Mouse (Mus musculus) forebrain, embryonic 14.5 days (tissue): ENCODE data around the gene 4930402F06Rik. TPM values are rescaled to one million over a fixed set of nuclear protein-coding genes. Genes with fewer than 3 reads are reported as not detected.

ENCODE experiments used
- ATAC-seq: fragments of 200-750 bp; cut with Nextera tagmentation; 2 replicates; pipeline ENCODE4 v1.8.0; 2017; ENCODE audit warnings: mild to moderate bottlenecking, moderate library complexity
- DNase-seq: peaks from one replicate; pipeline ENCODE4 v3.0.0-alpha.2; 2015; ENCODE audit warnings: low spot score
- H3K27ac ChIP-seq: fragments of 300-500 bp; sonication (generic); 2 replicates; pipeline ENCODE4 v1.5.1; 2014; ENCODE audit warnings: low read depth, mild to moderate bottlenecking, control low read depth, low read length, moderate library complexity
- H3K27me3 ChIP-seq: fragments of 300-500 bp; sonication (generic); replicated peaks from 2 replicates; pipeline ENCODE4 v1.6.1; 2014; ENCODE audit warnings: low read length, control low read depth, mixed read lengths; ENCODE audit not compliant: control insufficient read depth, insufficient read depth
- H3K36me3 ChIP-seq: fragments of 300-500 bp; sonication (generic); 2 replicates; pipeline ENCODE4 v1.6.1; 2014; ENCODE audit warnings: low read length, control low read depth; ENCODE audit not compliant: control insufficient read depth, insufficient read depth
- H3K4me1 ChIP-seq: fragments of 300-500 bp; sonication (generic); 2 replicates; pipeline ENCODE4 v1.6.1; 2014; ENCODE audit warnings: antibody characterized with exemption, low read length, control low read depth; ENCODE audit not compliant: control insufficient read depth, insufficient read depth
- H3K4me2 ChIP-seq: fragments of 300-500 bp; sonication (generic); 2 replicates; pipeline ENCODE4 v1.6.1; 2014; ENCODE audit warnings: mild to moderate bottlenecking, control low read depth, low read length
- H3K4me3 ChIP-seq: fragments of 300-500 bp; sonication (generic); 2 replicates; pipeline ENCODE4 v1.5.1; 2014; ENCODE audit warnings: low read depth, low read length, control low read depth
- H3K9ac ChIP-seq: fragments of 300-500 bp; sonication (generic); 2 replicates; pipeline ENCODE4 v1.6.1; 2014; ENCODE audit warnings: mild to moderate bottlenecking, low read length, control low read depth, moderate library complexity
- H3K9me3 ChIP-seq: fragments of 300-500 bp; sonication (generic); replicated peaks from 2 replicates; pipeline ENCODE4 v1.6.1; 2016; ENCODE audit warnings: low read length, control low read depth, mixed read lengths; ENCODE audit not compliant: control insufficient read depth
- WGBS: fragments of 180-500 bp; shearing (Covaris S2); extraction: QIAGEN DNeasy Blood & Tissue Kit; methylation state at CpG from one replicate; pipeline ENCODE4 v1.1.7; 2014; 5-methylcytosine and 5-hydroxymethylcytosine counted together
- polyA plus RNA-seq: library from polyadenylated mRNA; unstranded; fragments of >200 nt; fragmentation: Nextera tagmentation; extraction: Ambion mirVana; gene quantifications from 2 replicates; pipeline ENCODE4 v1.2.1, GENCODE M21; 2014

The 4930402F06Rik gene
- polyA plus RNA-seq, 1 experiment from 2014 or later: not detected

GRCm38 (mm10) chr2:35437796-35438195 lies 40.8 kb upstream of the 4930402F06Rik start:
- Histone ChIP-seq H3K36me3 (no peaks in the 10 kb centered on the region), H3K27ac (no peak overlapping the region), H3K9me3 (no peaks in the 10 kb centered on the region), H3K4me1 (no peaks in the 10 kb centered on the region), H3K4me2 (no peak overlapping the region), H3K27me3 (no peaks in the 10 kb centered on the region), H3K4me3 (no peak overlapping the region), H3K9ac (no peak overlapping the region)
- 88% methylated on average over 2 of the region's 2 CpGs for whole genome bisulfite sequencing
- ATAC-seq: no peak
- DNase-seq: no peak

- no peak overlapping the region for H3K27ac ChIP-seq
- H3K27me3 ChIP-seq: no peaks in the 10 kb centered on the region
- no peaks in the 10 kb centered on the region for H3K4me1 ChIP-seq
- DNase-seq: no peak
- no peak for ATAC-seq
- no peaks in the 10 kb centered on the region for H3K36me3 ChIP-seq
- no peak overlapping the region for H3K4me2 ChIP-seq
- H3K9ac ChIP-seq: no peak overlapping the region
- 77% methylated on average over 6 of the region's 6 CpGs for WGBS
- no peaks in the 10 kb centered on the region for H3K9me3 ChIP-seq
- no peak overlapping the region for H3K4me3 ChIP-seq
Measured at GRCm38 (mm10) chr2:35434576-35435123, 37.7 kb upstream of the 4930402F06Rik start.

GRCm38 (mm10) chr2:35433428-35433827 lies 36.5 kb upstream of the 4930402F06Rik start:
- Histone ChIP-seq H3K9ac (no peak overlapping the region), H3K27me3 (no peaks in the 10 kb centered on the region), H3K4me1 (no peaks in the 10 kb centered on the region), H3K27ac (no peak overlapping the region), H3K36me3 (no peaks in the 10 kb centered on the region), H3K4me2 (no peak overlapping the region), H3K4me3 (no peak overlapping the region), H3K9me3 (no peaks in the 10 kb centered on the region)
- no peak for DNase-seq
- WGBS: 85% methylated on average over 4 of the region's 4 CpGs
- ATAC-seq: no peak

GRCm38 (mm10) chr2:35432472-35432871 lies 35.5 kb upstream of the 4930402F06Rik start:
- Histone ChIP-seq H3K9me3 (no peaks in the 10 kb centered on the region), H3K36me3 (no peaks in the 10 kb centered on the region), H3K4me2 (no peak overlapping the region), H3K27ac (no peak overlapping the region), H3K27me3 (no peaks in the 10 kb centered on the region), H3K4me3 (no peak overlapping the region), H3K9ac (no peak overlapping the region), H3K4me1 (no peaks in the 10 kb centered on the region)
- no peak for ATAC-seq
- 43% methylated on average over 7 of the region's 7 CpGs for WGBS
- no peak for DNase-seq

GRCm38 (mm10) chr2:35432011-35432410 lies 35.0 kb upstream of the 4930402F06Rik start:
- 62% methylated on average over 7 of the region's 7 CpGs for WGBS
- Histone ChIP-seq H3K9ac (no peak overlapping the region), H3K36me3 (no peaks in the 10 kb centered on the region), H3K27ac (no peak overlapping the region), H3K27me3 (no peaks in the 10 kb centered on the region), H3K4me3 (no peak overlapping the region), H3K4me1 (no peaks in the 10 kb centered on the region), H3K4me2 (no peak overlapping the region), H3K9me3 (no peaks in the 10 kb centered on the region)
- no peak for DNase-seq
- no peak for ATAC-seq

- ATAC-seq: no peak
- Histone ChIP-seq H3K4me2 (no peak overlapping the region), H3K9ac (no peak overlapping the region), H3K27me3 (no peaks in the 10 kb centered on the region), H3K27ac (no peak overlapping the region), H3K4me1 (no peaks in the 10 kb centered on the region), H3K4me3 (no peak overlapping the region), H3K9me3 (no peaks in the 10 kb centered on the region), H3K36me3 (no peaks in the 10 kb centered on the region)
- WGBS: 83% methylated on average over 8 of the region's 8 CpGs
- no peak for DNase-seq
Measured at GRCm38 (mm10) chr2:35430806-35431205, 33.8 kb upstream of the 4930402F06Rik start.

- Histone ChIP-seq H3K36me3 (no peaks in the 10 kb centered on the region), H3K9ac (no peak overlapping the region), H3K27me3 (no peaks in the 10 kb centered on the region), H3K4me1 (no peaks in the 10 kb centered on the region), H3K9me3 (no peaks in the 10 kb centered on the region), H3K27ac (no peak overlapping the region), H3K4me2 (no peak overlapping the region), H3K4me3 (no peak overlapping the region)
- WGBS: 89% methylated on average over 4 of the region's 4 CpGs
- DNase-seq: no peak
- ATAC-seq: no peak
Measured at GRCm38 (mm10) chr2:35428615-35429300, 31.8 kb upstream of the 4930402F06Rik start.

GRCm38 (mm10) chr2:35427559-35427958 lies 30.6 kb upstream of the 4930402F06Rik start:
- no peaks in the 10 kb centered on the region for H3K9me3 ChIP-seq
- ATAC-seq: no peak
- H3K36me3 ChIP-seq: no peaks in the 10 kb centered on the region
- H3K4me1 ChIP-seq: no peaks in the 10 kb centered on the region
- WGBS: 50% methylated on average over 2 of the region's 2 CpGs
- no peaks in the 10 kb centered on the region for H3K27me3 ChIP-seq
- no peak overlapping the region for H3K27ac ChIP-seq
- no peak overlapping the region for H3K4me2 ChIP-seq
- no peak for DNase-seq
- H3K4me3 ChIP-seq: no peak overlapping the region
- no peak overlapping the region for H3K9ac ChIP-seq

GRCm38 (mm10) chr2:35423711-35424339 lies 26.9 kb upstream of the 4930402F06Rik start:
- Histone ChIP-seq H3K4me2 (no peak overlapping the region), H3K9ac (no peak overlapping the region), H3K9me3 (no peaks in the 10 kb centered on the region; the same call in 1 of the 2 replicates), H3K4me3 (no peak overlapping the region), H3K4me1 (no peaks in the 10 kb centered on the region), H3K27ac (no peak overlapping the region), H3K36me3 (no peaks in the 10 kb centered on the region), H3K27me3 (no peaks in the 10 kb centered on the region)
- DNase-seq: no peak
- WGBS: 94% methylated on average over 1 of the region's 1 CpGs
- ATAC-seq: no peak
